Mouse (Mus musculus) intestine, embryonic 14.5 days (tissue): ENCODE data around the gene Lpgat1. TPM values are rescaled to one million over a fixed set of nuclear protein-coding genes. Genes with fewer than 3 reads are reported as not detected.

Experiments used
- ATAC-seq: fragments of 200-750 bp; cut with Nextera tagmentation; replicated peaks from 2 replicates; pipeline ENCODE4 v1.8.0; 2017; ENCODE audit warnings: low read depth, moderate number of reproducible peaks, moderate TSS enrichment, moderate library complexity; ENCODE audit not compliant: low FRiP score, low TSS enrichment
- DNase-seq: peaks from one replicate; pipeline ENCODE4 v3.0.0-alpha.2; 2018; ENCODE audit warnings: low spot score
- H3K27ac ChIP-seq: fragments of 300-500 bp; sonication (generic); 2 replicates; pipeline ENCODE4 v1.5.1; 2014; ENCODE audit warnings: low read depth, mild to moderate bottlenecking, control low read depth
- H3K27me3 ChIP-seq: fragments of 300-500 bp; sonication (generic); replicated peaks from 2 replicates; pipeline ENCODE4 v1.6.1; 2014; ENCODE audit warnings: low read length, control low read depth; ENCODE audit not compliant: control insufficient read depth, insufficient read depth
- H3K36me3 ChIP-seq: fragments of 300-500 bp; sonication (generic); 2 replicates; pipeline ENCODE4 v1.6.1; 2014; ENCODE audit warnings: low read length, control low read depth; ENCODE audit not compliant: control insufficient read depth, insufficient read depth
- H3K4me1 ChIP-seq: fragments of 300-500 bp; sonication (generic); replicated peaks from 2 replicates; pipeline ENCODE4 v1.6.1; 2014; ENCODE audit warnings: low read length, control low read depth, mixed read lengths; ENCODE audit not compliant: control insufficient read depth, insufficient read depth
- H3K4me2 ChIP-seq: fragments of 300-500 bp; sonication (generic); 2 replicates; pipeline ENCODE4 v1.6.1; 2014; ENCODE audit warnings: low read length
- H3K4me3 ChIP-seq: fragments of 300-500 bp; sonication (generic); 2 replicates; pipeline ENCODE4 v1.5.1; 2014; ENCODE audit warnings: low read depth, low read length, control low read depth, mixed read lengths
- H3K9ac ChIP-seq: fragments of 300-500 bp; sonication (generic); 2 replicates; pipeline ENCODE4 v1.6.1; 2014; ENCODE audit warnings: mild to moderate bottlenecking, low read length
- H3K9me3 ChIP-seq: fragments of 300-500 bp; sonication (generic); 2 replicates; pipeline ENCODE4 v1.6.1; 2016; ENCODE audit warnings: low read length, control low read depth; ENCODE audit not compliant: control insufficient read depth
- WGBS: fragments of 180-500 bp; shearing (Covaris S2); extraction: QIAGEN DNeasy Blood & Tissue Kit; methylation state at CpG from one replicate; pipeline ENCODE4 v1.1.7; 2014; 5-methylcytosine and 5-hydroxymethylcytosine counted together
- polyA plus RNA-seq: library from polyadenylated mRNA; unstranded; fragments of >200 nt; fragmentation: Nextera tagmentation; extraction: Ambion mirVana; gene quantifications from 2 replicates; pipeline ENCODE4 v1.2.1, GENCODE M21; 2014

Lpgat1 gene
- polyA plus RNA-seq, 1 experiment from 2014 or later, result 22.2 TPM

DNA sequence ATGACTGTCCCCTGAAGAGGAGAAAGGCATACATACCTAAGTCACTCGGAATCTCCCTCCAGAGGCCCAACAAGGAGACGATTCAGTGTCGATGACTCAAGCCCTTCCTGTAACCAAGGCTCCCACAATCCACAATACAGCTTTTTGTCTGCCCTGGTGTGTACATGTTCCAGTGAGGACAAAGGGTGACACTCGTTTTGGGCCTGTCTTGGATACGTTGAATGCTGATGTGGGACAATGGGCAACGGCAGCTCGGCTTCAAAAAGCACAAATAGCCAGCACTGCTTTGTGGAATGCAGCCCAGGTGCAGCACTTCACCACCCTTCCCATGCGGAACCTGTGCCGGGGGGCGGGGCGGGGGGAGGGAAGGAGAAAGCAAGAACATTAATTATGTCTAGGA is 67.5 kb downstream of the Lpgat1 start:
- no peak overlapping the region for H3K9ac ChIP-seq
- ATAC-seq (no peak), DNase-seq (no peak)
- peaks cover 9% of the 10 kb centered on the region for H3K36me3 ChIP-seq
- no peak overlapping the region for H3K4me3 ChIP-seq
- H3K9me3 ChIP-seq, result 0 out of 2 replicates have a peak, but pooled peaks cover 7% of the 10 kb centered on the region
- H3K4me1 ChIP-seq, result no peaks in the 10 kb centered on the region
- no peaks in the 10 kb centered on the region for H3K27me3 ChIP-seq
- H3K27ac ChIP-seq, result no peak overlapping the region
- 74% methylated on average over 11 of the region's 11 CpGs for WGBS
- H3K4me2 ChIP-seq, result no peak overlapping the region

DNA sequence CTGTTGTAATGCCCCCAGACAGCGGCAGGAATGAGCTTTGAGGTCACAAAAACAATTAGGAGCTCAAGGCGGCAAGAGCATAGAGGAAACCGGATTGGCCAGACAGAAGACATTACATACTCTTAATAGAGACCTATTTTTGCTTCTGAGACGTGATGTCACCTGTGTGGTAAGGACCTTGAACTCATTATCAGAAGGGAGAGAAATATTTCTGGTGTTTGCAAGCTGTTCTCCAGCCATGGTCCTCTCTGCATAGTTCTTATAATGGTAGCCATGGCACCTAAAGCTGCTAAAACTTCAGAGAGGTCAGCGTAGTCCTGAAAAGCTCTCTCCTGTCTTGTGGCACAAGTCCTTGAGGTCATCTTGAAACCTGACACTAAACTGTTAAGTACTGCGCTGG is 68.6 kb downstream of the Lpgat1 start:
- no peak overlapping the region for H3K4me3 ChIP-seq
- no peak for ATAC-seq
- no peaks in the 10 kb centered on the region for H3K27me3 ChIP-seq
- H3K27ac ChIP-seq, result no peak overlapping the region
- H3K36me3 ChIP-seq, result peaks cover 3% of the 10 kb centered on the region; the same call in 1 of the 2 replicates
- no peak overlapping the region for H3K4me2 ChIP-seq
- no peak for DNase-seq
- WGBS, result 58% methylated on average over 6 of the region's 6 CpGs
- no peak overlapping the region for H3K9ac ChIP-seq
- no peaks in the 10 kb centered on the region for H3K4me1 ChIP-seq
- H3K9me3 ChIP-seq, result 0 out of 2 replicates have a peak, but pooled peaks cover 7% of the 10 kb centered on the region

DNA sequence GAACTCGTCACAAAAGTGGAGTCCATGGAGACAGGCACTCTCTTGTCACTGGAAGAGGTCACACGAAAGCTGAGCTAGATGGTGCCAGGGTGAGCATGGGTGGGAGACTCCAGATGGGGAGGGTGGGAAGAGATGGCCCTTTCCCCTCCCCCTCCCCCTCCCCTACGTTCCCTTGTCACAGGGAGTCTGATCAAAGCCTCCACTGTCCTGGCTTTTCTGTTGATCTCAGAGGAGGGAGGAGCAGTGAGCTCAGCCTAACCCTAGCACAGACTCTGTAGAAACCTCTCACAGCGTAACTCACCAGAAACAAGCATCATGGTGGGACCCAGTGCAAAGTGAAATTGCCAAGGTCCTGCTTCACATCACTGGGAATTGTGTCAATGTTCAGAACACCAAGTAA is 69.7 kb downstream of the Lpgat1 start:
- Histone ChIP-seq H3K36me3 (no peaks in the 10 kb centered on the region), H3K4me2 (no peak overlapping the region), H3K27me3 (no peaks in the 10 kb centered on the region), H3K4me1 (no peaks in the 10 kb centered on the region), H3K4me3 (no peak overlapping the region), H3K27ac (no peak overlapping the region), H3K9me3 (0 out of 2 replicates have a peak, but pooled peaks cover 7% of the 10 kb centered on the region), H3K9ac (no peak overlapping the region)
- no peak for DNase-seq
- ATAC-seq, result no peak
- WGBS, result 26% methylated on average over 3 of the region's 4 CpGs

GRCm38 (mm10) chr1:191792991-191793390 is 75.4 kb downstream of the Lpgat1 start:
- Histone ChIP-seq H3K4me1 (0 out of 2 replicates have a peak, but pooled peaks cover 3% of the 10 kb centered on the region), H3K9ac (no peak overlapping the region), H3K27ac (no peak overlapping the region), H3K4me3 (no peak overlapping the region), H3K9me3 (0 out of 2 replicates have a peak, but pooled peaks cover 7% of the 10 kb centered on the region), H3K27me3 (no peaks in the 10 kb centered on the region), H3K4me2 (no peak overlapping the region), H3K36me3 (no peaks in the 10 kb centered on the region)
- 80% methylated on average over 8 of the region's 8 CpGs for WGBS
- ATAC-seq (no peak), DNase-seq (no peak)

DNA sequence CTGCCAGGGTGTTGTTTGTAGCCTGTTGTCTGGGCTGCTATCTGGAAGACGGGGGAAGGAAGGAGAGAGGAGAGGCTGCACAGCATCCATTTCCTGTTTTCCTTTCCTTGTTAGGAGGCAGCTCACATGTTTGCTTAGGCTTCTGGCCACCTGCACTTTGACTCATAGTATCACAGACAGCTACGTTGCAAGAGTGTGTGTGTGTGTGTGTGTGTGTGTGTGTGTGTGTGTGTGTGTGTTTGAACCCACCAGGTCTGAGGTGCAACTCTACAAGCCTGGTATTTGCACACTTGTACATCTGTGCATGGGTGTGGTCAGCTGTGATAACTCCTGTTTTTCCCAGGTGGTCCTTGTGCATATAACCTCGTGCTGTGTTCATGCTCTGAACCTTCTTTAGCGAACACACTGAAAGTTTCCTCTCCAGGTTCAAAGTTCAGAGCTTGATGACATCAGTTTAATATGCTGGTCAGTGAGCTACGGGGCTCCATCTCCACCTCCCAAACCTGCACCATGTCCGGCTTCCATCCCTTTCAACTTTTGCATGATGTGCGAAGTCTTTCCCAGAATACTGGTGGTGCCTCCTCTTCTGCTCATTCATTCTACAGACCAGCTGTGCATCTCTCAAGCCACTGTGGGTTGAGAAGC is 76.4 kb downstream of the Lpgat1 start:
- H3K9me3 ChIP-seq, result 0 out of 2 replicates have a peak, but pooled peaks cover 7% of the 10 kb centered on the region
- 59% methylated on average over 7 of the region's 7 CpGs for WGBS
- 0 out of 2 replicates have a peak, but pooled peaks cover 3% of the 10 kb centered on the region for H3K4me1 ChIP-seq
- H3K27ac ChIP-seq, result no peak overlapping the region
- no peaks in the 10 kb centered on the region for H3K27me3 ChIP-seq
- no peak overlapping the region for H3K9ac ChIP-seq
- ATAC-seq (no peak), DNase-seq (no peak)
- H3K36me3 ChIP-seq, result no peaks in the 10 kb centered on the region
- no peak overlapping the region for H3K4me2 ChIP-seq
- no peak overlapping the region for H3K4me3 ChIP-seq

- no peaks in the 10 kb centered on the region for H3K9me3 ChIP-seq
- no peak overlapping the region for H3K4me3 ChIP-seq
- H3K27me3 ChIP-seq, result no peaks in the 10 kb centered on the region
- 79% methylated on average over 4 of the region's 4 CpGs for WGBS
- no peak overlapping the region for H3K4me2 ChIP-seq
- no peak overlapping the region for H3K9ac ChIP-seq
- DNase-seq (no peak), ATAC-seq (no peak)
- H3K4me1 ChIP-seq, result 0 out of 2 replicates have a peak, but pooled peaks cover 3% of the 10 kb centered on the region
- no peak overlapping the region for H3K27ac ChIP-seq
- H3K36me3 ChIP-seq, result no peaks in the 10 kb centered on the region
Measured at GRCm38 (mm10) chr1:191796238-191796896, 78.7 kb downstream of the Lpgat1 start.

- Histone ChIP-seq H3K27me3 (no peaks in the 10 kb centered on the region), H3K4me2 (0 out of 2 replicates have a peak overlapping the region, but pooled peaks have one; percentile 7), H3K9ac (no peak overlapping the region), H3K36me3 (no peaks in the 10 kb centered on the region), H3K27ac (0 out of 2 replicates have a peak overlapping the region, but pooled peaks have one; percentile 55), H3K4me1 (no peaks in the 10 kb centered on the region), H3K9me3 (no peaks in the 10 kb centered on the region), H3K4me3 (no peak overlapping the region)
- 52% methylated on average over 9 of the region's 9 CpGs for WGBS
- DNase-seq (peak; percentile 63), ATAC-seq (peak; percentile 78)
Measured at GRCm38 (mm10) chr1:191802093-191802819, 84.6 kb downstream of the Lpgat1 start.

DNA sequence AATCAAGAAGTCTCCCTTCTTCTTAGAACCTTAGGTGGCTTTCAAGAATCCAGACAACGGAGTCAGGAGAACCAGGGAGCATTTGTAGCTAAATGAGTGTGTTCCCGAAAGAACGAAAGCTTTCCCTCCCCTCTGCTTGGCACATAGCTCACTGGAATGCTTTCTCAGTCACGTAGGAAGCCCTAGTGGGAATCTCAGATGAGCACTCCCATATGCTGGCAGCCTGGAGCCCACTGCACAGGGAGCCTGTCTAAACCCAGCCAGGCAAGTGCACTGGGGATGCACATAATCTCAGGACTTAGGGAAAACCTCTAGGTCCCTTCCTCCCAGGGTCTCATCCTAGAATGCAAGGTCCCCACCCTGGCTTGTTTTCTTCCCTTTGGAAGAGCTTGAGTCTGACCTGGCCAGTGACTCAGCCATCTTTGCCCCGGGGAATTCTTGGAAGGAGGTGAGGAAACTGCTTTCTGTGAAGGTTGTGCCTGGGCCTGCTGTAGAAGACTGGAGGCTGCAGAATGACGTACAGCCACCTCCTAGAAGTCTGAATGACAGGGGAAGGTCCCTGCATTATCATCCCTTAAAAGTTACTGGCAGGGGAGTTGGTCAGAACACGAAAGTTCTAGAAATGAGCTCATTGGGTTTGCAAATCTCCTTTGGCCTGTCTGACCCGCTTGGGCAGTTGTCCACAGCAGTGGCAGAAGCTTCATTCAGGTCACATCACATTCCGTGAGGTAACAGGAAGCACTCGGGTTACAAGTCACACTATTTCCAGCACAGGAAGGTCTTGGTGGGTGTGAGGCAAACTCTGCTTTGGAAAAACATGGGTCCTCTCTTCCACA is 85.4 kb downstream of the Lpgat1 start:
- Histone ChIP-seq H3K36me3 (no peaks in the 10 kb centered on the region), H3K4me3 (no peak overlapping the region), H3K9ac (no peak overlapping the region), H3K9me3 (no peaks in the 10 kb centered on the region), H3K27ac (0 out of 2 replicates have a peak overlapping the region, but pooled peaks have one; percentile 55), H3K4me1 (no peaks in the 10 kb centered on the region), H3K27me3 (no peaks in the 10 kb centered on the region), H3K4me2 (no peak overlapping the region)
- DNase-seq (no peak), ATAC-seq (no peak)
- 60% methylated on average over 10 of the region's 10 CpGs for WGBS
